Mouse (Mus musculus): ENCODE results near the gene 4930407I10Rik.

Gene 4930407I10Rik

DNA sequence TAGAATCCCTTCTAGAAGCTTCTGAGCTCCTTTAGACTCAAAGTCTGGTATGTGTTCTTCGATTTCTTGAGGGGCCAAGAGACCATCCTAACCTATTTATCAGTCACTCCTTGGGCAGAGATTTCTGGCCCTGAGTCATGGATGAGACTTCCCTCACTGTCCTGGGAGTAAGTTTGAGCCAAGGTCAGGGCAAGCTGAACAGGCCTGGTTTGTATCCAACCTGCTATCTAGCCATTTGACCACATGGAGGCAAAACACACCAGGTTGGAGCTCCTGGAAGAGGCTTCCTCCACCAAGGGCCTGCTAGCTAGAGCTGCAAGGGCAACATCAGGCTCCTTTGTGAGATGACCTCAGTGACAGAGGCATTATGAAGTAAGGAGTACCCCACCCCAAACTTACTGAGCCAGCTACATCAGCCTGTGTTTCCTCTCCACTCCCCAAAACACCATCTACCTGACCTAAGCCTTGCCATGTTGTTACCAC is at the start of gene 4930407I10Rik:
TSS of gene 4930407I10Rik (plus strand) at position 433 of the 483 bp plus-strand sequence.
- no peak for DNase-seq

DNA sequence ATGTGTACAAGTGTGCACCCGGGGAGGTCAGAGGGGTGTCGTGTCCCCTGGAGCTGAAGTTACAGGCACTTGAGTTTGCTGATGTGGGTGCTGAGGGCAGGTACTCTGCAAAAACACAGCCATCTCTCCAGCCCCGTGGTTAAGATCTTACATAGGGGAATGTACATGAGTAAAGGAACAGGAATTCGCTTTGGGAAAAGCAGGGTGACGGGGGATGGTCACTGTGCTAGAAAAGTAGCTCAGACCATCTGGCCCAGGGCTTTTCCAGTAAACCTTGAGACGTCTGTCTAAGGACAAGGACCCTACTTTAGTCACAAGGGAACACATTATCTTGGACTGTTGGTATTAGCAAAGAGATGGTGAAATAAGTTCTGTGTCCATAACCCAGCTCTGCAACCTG is 47.0 kb upstream of the 4930407I10Rik start:
- no peak for DNase-seq

DNA sequence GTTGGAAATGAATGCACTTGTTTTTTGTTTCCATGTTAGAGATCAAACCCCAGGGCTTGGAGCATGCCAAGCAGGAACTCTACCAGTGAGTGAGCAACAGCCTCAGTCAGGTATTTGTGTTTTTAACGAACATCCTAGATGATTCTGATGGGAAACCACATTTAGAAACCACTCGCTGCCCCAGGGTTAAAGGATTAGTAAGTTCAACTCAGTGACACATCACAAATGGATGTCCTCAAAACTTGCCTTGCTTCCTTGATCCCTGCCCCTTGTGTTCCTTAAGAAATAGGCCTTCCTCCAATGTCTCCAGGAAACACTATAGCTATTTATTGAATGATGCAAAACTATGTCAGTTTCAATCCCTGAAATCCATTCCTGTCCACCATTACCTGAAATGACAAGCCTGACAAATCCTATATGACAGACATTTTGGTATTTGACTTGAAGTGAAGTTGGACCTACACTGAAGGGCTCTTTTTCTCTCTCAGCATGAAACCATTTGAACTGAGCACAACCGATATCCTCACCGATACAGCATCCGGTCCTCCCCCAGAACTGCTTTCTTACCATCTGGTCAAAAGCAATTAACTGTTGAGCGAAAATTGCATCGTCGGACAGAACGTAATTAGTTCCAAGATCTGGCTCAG is 44.1 kb upstream of the 4930407I10Rik start:
- no peak for DNase-seq

DNA sequence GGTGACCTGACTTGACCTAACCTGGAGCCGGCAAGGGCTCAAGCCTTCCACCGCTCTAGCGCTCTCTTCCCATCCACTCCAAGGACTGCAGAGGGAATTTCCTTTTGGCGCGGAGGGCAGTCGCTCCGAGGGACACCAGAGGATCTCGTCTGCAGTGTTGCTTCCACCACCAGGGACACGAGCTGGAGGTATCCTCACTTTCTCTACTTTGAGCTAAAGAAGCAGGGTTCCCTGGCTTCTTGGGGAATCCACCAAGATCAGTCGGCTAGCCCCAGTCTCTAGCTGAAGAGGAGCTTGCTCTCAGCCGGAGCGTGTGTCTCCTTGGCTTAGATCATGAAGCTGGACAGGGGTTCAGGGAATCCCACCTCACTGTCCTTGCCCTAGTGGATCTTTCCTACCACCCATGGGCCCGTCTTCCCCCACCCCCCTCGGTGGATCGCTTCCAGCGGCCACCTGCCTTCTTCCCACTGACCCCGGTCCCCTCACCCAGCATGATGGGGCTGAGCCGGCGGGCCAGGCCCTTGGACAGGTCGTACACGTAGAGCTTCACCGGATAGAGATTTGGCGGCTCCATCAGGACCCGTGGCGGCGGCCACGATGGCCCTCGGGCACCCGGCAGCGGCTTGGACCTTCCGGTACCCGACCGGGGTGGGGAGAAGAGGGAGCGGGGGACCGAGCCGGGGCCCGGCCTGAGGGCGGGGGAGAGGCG is 43.4 kb upstream of the 4930407I10Rik start:
- peak; percentile 31 for DNase-seq

DNA sequence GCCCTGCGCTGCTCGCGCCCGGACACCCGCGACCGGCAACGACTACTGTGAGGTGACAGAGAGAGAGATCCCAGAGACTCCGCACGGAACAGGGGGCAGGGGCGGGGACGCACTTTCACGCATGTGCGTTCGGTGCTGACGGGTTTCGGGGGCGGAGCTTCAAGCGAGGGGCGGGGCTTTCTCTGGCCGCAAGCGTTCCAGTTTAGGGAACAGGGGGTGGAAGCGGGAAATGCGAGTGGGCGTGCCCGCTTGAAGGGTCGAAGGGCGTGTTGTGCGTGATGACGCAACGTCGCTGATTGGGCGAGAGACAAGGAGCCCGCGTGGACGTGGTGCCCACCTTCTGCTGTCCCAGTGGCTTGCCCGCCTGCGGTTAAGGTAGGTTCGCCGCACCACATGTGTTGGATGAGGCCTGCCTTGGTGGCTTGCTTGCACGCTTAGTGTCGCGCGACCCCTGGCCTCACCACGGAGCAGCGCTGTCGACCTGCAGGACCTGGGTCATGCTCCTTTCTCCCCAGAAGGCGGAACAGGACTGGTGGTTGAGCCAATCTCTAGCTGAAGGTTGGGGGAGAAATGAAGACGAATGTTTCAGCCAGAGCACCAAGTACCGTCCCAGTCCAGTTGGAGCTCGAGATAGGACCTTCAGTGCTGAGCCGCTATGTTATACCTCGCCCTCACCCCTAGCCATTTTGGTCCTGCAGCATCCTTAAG is 42.7 kb upstream of the 4930407I10Rik start:
- peak; percentile 99 for DNase-seq

DNA sequence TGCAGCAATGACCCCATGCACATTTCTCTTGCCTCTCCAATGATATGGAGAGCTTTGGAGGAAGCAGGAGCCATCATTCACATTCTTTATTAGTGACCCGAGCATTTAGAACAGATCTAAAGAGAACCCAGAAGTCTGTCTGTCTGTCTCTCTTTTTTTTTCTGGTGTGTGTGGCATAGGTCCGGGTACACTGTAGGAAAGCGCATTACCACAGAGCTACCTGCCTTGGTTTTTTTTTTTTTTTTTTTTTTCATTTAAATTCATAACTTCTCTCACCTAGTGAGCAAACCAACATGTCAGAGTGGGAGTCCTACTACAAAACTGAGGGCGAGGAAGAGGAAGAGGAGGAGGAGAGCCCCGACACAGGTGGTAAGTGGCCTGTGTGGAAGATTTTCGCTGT is 42.1 kb upstream of the 4930407I10Rik start:
- no peak for DNase-seq

DNA sequence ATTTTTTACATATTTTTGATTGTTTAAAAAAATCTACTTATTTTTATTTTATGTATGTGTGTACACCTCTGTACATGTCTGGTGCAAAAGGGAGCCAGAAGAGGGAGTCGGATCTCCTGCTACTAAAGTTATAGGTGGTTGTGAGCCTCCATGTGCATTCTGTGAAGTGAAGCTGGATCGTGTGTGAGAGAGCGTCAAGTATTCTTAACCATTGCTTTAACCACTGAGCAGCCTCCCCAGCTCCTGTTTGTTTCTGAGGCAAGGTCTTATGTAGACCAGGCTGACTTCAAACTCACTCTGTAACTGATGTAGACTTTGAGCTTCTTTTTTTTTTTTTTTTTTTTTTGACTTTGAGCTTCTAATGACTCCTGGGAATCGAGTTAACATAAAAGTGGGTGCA is 41.5 kb upstream of the 4930407I10Rik start:
- no peak for DNase-seq

DNA sequence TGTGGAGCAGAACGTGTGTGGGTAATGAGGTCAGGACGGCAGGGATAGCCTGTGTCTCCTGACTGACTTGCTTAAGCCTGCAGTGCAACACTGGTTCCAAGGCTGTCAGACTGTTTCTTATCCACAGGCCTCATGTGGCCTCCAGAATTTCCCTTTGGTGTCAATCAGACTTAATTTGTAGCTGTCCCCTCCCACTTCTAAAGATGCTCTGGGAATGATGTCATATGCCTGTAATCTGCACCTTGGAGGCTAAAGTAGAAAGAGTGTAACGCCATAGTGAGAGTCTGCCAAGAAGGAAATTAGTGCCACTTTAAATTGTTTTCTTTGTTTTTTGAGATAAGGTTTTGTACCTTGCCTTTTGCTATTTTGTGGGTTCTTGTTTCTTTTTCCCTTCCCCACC is 39.7 kb upstream of the 4930407I10Rik start:
- DNase-seq: no peak

DNA sequence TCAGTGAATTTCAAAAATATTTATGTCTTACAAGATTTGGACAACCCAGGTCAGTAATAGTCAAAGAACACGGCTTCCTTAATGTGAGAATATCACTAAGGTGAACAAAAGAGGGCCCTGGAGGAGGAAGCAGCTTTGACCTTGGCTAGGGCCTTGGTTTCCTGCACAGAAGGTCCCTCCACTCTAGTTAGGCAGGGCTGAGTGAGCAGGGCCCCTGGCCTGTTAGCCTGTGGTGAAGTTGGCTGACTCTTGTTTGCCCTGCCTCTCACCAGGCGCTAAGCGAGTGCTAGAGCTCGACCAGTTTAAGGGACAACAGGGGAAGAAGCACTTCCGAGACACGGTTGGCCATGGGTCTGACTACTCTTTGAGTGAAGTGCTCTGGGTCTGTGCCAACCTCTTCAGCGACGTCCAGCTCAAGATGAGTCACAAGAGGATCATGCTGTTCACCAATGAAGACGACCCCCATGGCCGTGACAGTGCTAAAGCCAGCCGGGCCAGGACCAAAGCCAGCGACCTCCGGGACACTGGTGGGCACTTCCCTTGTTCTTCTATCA is 36.3 kb upstream of the 4930407I10Rik start:
- DNase-seq: no peak

DNA sequence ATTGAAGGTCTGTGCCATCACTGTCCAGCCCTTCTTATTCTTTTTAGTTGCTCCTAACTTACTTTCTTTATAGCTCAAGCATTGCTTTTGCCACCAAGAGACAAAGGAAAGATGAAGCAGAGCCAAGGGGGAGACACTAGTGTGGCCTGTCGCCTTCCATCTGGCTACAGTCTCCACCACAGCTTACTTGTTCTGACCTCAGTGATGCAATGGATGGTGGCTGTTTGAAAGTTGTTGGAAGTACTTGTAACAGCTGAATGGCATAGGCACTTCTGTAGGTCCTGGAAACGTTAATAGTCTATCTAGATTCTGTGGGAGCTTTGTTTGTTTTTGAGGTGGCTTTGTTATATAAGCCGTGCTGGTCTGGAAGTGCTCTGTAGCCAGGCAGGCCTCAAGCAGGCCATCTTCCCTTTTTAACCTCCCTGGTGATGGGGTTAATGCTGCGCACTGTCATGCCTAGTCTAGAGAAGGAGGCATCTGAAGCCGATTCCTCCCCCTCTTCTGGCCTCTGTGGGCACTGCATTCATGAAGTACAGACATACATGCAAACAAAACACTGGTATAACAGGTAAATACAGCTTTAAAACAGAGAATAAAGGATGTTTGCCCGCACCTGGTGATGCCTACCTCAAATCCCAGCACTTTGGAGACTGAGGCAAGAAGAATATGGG is 34.9 kb upstream of the 4930407I10Rik start:
- no peak for DNase-seq

DNA sequence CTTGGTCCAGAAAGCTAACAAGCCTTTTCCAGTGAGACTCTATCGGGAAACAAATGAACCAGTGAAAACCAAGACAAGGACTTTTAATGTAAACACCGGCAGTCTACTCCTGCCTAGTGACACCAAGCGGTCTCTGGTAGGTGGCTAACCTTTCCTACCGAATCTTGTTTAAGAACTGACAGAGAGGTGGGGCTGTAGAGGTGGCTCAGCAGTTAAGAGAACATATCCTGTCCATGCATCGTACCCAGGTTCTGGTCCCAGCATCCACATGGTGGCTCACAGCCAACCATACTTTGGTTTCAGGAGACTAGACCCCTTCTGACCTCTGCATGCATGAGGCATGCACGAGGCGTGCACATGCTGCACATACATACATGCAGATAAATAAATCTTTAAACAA is 31.7 kb upstream of the 4930407I10Rik start:
- no peak for DNase-seq

DNA sequence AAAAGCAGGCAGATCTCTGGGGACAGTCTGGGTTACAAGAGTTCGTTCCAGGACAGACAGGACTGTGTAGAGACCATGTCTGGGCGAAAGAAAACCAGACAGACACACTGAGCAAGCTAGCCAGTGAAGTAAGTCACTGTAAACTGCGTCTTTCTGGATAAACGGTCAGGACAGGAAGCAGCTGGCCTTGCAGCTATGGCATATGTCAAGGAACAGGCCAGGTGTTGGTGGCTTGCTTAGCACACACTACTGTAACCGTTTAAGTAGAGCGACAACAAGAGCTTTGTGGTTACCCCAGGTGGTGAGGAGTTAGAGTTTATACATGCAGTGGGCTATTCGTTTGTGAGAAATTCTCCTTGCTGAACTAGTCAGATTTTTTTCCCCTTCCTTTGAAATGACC is 31.2 kb upstream of the 4930407I10Rik start:
- no peak for DNase-seq

DNA sequence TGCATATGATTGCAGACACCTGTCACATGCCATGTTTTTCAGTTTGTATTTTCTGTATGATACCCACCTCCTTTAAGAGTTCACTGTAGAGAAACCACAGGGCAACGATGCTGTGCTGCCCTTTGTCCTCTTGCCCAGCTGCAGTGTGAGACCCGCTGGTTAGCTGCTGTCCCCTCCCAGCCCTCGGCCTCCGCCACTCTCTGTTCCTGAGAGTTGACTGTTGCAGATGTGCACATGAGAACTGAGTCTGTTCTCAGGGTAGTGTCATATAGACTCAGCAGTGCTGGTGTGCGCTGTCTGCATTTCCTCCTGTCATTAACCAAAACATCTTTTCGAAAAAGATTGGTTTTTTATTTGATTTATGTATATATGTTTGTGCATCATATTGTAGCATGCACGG is 26.6 kb upstream of the 4930407I10Rik start:
- DNase-seq: no peak

DNA sequence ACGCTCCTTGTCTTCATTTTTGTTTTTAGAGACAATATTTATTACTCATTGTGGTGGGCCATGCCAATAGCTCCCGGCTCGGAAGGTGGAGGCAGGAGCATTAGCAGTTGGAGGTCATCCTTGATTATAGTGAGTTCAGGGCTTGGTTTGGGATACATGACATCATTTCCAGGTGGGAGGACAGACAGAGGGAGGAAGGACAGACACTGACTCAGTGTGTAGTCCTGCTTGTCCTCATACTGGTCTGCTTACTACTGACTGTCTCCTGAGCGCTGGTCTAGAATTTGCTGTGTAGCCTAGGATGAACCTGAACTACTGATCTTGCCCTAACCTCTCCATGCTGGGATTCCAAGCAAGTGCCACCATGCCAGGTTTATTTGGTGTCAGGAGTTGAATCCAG is 25.2 kb upstream of the 4930407I10Rik start, which contains the start of gene Desi1:
TSS of gene Desi1 (minus strand) at position 101 of the 400 bp plus-strand sequence.
- DNase-seq: no peak

DNA sequence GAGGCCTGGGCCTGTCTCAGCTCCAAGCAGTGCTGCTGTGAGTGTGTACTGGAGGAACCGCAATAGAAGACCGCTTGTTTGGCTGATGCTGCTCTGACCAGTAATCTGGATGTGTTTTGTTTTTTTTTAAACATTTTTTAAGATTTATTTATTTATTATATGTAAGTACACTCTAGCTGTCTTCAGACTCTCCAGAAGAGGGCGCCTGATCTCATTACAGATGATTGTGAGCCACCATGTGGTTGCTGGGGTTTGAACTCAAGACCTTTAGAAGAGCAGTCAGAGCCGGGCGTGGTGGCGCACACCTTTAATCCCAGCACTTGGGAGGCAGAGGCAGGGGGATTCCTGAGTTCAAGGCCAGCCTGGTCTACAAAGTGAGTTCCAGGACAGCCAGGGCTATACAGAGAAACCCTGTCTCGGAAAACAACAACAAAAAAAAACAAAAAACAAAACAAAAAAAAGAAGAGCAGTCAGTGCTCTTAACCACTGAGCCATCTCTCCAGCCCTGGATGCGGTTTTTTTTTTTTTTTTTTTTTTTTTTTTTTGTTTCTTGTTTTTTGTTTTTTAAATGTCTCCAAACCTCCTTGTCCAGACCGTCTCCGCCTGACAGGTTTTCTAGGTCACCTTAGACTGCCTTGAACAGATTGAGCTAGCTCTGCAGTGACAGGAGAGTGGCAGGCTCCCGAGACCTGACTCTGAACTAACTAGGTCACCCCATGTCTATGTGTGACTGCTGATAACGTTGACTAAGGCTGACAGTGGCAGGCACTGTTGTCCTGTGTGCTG is 22.9 kb upstream of the 4930407I10Rik start:
- DNase-seq: no peak

DNA sequence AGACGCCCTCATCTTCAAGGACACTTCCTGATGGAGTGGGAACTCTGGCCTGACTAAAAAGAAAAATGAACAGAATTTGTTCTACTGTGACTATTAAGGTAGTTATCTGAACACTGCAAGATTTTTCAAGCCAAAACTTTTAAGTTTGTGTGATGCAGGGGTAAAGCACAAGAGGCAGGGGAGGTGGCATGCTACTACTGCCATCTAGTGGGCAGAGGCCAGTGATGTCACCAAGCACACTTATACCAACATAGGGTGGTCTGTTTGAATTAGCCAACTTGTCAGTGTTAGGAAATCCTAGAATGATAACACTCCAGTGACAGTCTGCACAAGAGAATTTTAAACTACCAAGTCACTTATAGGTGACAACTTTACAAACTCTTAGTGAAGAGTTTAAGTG is 18.3 kb upstream of the 4930407I10Rik start:
- peak; percentile 21 for DNase-seq

DNA sequence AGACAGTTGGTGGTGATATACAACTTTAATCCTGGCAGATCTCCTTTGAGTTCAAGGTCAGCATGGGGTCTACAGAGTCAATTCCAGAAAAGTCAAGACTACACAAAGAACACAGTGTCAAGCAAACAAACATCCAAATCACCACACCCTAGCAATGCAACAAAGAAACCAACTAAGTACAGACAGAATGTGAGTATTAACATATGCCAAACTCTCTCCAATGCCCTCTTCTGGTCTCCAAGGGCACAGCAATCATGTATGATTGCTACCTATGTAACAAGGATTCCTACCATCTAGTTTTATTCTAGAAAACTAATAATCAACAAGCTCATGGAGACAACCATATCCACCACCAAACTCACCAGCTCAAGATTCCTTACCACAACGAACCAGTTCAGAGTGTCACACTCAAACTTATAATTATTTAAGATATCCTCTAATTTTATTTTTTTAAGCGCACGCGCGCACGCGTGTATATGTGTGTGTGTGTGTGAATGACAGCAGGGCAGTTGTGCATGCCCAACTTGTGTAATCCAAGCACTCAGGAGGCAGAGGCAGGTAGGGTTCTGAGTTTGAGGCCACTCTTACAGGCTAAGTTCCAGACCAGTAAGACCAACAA is 14.7 kb upstream of the 4930407I10Rik start:
- no peak for DNase-seq

DNA sequence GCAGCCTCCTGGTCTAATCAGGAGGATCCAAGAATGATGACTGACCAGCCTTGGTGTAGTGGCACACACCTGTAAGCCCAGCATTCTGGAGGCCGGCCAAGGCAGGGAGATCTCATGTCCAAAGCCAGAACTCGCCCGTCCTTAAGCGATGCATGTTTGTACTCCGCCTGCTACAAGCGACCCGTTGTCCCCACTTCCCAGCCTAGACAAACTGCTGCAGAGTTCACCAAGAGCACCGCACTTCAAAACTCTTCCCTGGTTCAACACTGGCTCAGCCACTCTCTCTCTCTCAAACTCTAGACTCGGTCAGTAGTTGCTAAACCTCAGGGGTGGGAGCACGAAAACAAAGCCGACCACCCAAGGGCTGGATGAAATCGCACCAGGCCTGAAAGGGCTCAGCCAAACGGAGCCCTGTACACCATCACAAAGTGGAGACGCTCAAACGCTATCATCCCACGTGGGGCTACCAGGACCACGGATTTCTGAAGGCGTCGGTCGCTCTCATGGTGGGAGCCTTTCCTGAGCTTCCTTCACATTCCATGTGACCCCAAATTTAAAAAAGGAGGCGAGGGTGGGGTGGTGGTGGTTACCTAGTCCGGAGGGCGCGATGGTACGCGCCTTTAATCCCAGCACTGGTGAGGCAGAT is 12.6 kb upstream of the 4930407I10Rik start:
- DNase-seq: no peak

DNA sequence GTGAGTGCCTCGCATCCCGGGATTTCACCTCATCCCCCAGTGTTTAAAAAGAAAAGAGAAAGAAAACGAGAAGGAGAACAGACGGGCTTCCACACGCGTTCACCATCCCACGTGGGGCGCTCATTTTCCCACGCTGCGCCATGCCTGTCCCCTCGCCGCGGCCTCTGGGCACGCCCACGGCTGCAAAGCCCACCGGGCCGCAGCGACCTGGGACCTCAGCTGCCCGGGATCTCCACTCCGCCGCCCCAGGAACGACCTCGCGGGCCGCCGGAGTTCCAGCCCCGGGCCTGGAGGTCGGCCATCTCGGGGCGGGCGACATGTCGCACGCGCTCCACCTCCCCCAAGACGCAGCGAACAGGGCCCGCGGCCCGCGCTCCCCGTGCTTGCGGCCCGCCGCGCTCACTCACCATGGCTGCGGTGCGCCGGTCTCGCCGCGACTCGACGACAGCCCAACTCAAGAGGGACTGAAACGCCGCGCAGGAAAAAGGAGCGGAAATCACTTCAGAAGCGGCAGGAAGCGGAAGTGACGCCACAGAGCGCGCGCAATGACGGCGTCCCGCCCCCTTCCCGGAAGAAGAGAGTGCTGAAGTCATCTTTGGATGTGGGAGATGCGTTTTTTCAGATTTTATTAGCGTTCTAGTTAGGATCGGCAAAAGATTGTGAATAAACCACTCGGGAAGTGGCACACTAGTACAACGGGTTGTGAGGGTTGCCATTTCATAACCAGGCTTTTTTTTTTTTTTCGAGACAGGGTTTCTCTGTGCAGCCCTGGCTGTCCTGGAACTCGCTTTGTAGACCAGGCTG is 11.7 kb upstream of the 4930407I10Rik start, which contains the start of gene Snu13:
TSS of gene Snu13 (minus strand) at position 519 of the 804 bp plus-strand sequence.
- peak; percentile 92 for DNase-seq

DNA sequence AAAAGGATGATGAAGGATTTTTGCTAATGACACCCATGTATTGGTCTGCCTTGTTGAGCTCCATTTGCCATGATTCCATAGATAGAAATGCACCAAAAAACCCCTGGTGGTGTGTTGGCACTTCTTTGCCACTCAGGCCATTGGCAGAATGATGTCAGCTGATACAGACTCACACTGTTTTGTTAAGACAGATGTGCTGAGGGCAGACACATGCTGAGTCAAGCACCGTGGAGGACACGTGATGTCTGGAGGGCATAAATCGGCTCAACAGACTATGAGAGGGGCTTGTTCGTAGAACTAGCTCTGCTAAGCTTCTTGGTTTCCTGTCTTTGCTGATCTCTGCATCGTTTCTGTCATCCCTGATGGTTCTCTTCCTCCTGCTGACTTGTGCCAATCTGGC is 6.4 kb upstream of the 4930407I10Rik start:
- no peak for DNase-seq

Data from right cerebral cortex, postnatal 25 days (tissue).